Mouse (Mus musculus) megakaryocyte, embryonic 14.5 days (primary cell): ENCODE measurements around the gene Mst1.

ENCODE experiments used
- FLI1 ChIP-seq: IDR thresholded peaks from 2 replicates; pipeline ENCODE4 v1.6.1; 2012; ENCODE audit warnings: low read length, inconsistent platforms, mixed read lengths
- GATA1 ChIP-seq: IDR thresholded peaks from 3 replicates; pipeline ENCODE4 v1.6.1; 2012; ENCODE audit warnings: mixed read lengths, low read length, inconsistent platforms, borderline replicate concordance

GRCm38 (mm10) chr9:108115290-108116077 lies 35.2 kb downstream of the Mst1 start:
- TF ChIP-seq GATA1 (no peak), FLI1 (no peak)
